Mouse (Mus musculus): ENCODE results near the gene Tcl1b5. TPM values are rescaled to one million over a fixed set of nuclear protein-coding genes. Genes with fewer than 3 reads are reported as not detected.
"Not testable (repeated sequence)": the region's sequence is repeated elsewhere in the genome, so short reads cannot be mapped to it uniquely, and the experiment has no call there.

Tcl1b5 gene
- not detected in 2 replicates for polyA plus RNA-seq (2015; fragmentation: Nextera tagmentation; extraction: Ambion mirVana)

GRCm38 (mm10) chr12:105176044-105176443 is at the start of gene Tcl1b5:
TSS of gene Tcl1b5 (plus strand) at chr12:105176344.
- H3K4me2 ChIP-seq (replicated peaks); H3K4me1 ChIP-seq (replicated peaks); H3K4me3 ChIP-seq (replicated peaks); H3K9me3 ChIP-seq; H3K27ac ChIP-seq; H3K27me3 ChIP-seq; H3K36me3 ChIP-seq; ATAC-seq; H3K9ac ChIP-seq (replicated peaks): not testable (repeated sequence)
- whole genome bisulfite sequencing = 75% methylated on average over 3 of the region's 3 CpGs

- Histone ChIP-seq H3K9ac (replicated peaks) (no peak overlapping the region), H3K27me3 (no peaks in the 10 kb centered on the region), H3K9me3 (no peaks in the 10 kb centered on the region), H3K27ac (no peak overlapping the region), H3K4me3 (replicated peaks) (no peak overlapping the region), H3K36me3 (no peaks in the 10 kb centered on the region), H3K4me1 (replicated peaks) (no peaks in the 10 kb centered on the region), H3K4me2 (replicated peaks) (no peak overlapping the region)
- WGBS = 34% methylated on average over 4 of the region's 4 CpGs
- no peak for ATAC-seq
These were observed 49.6 kb upstream of the Tcl1b5 start for GRCm38 (mm10) chr12:105126516-105126915.

- Histone ChIP-seq H3K27me3 (no peaks in the 10 kb centered on the region), H3K4me1 (replicated peaks) (no peaks in the 10 kb centered on the region), H3K4me3 (replicated peaks) (no peak overlapping the region), H3K27ac (no peak overlapping the region), H3K4me2 (replicated peaks) (no peak overlapping the region), H3K9ac (replicated peaks) (no peak overlapping the region), H3K36me3 (no peaks in the 10 kb centered on the region), H3K9me3 (no peaks in the 10 kb centered on the region)
- WGBS = 83% methylated on average over 2 of the region's 2 CpGs
- ATAC-seq = no peak
These were observed 48.5 kb upstream of the Tcl1b5 start for GRCm38 (mm10) chr12:105127607-105128006.

- not testable (repeated sequence) for H3K9ac ChIP-seq (replicated peaks); H3K36me3 ChIP-seq; H3K27ac ChIP-seq; H3K27me3 ChIP-seq; H3K9me3 ChIP-seq; H3K4me3 ChIP-seq (replicated peaks); H3K4me1 ChIP-seq (replicated peaks); ATAC-seq; H3K4me2 ChIP-seq (replicated peaks)
- WGBS = 70% methylated on average over 3 of the region's 3 CpGs
These were observed 46.5 kb upstream of the Tcl1b5 start for GRCm38 (mm10) chr12:105129494-105130205.

GRCm38 (mm10) chr12:105134167-105134566 is 42.0 kb upstream of the Tcl1b5 start:
- not testable (repeated sequence) for H3K9me3 ChIP-seq; H3K27me3 ChIP-seq; H3K4me1 ChIP-seq (replicated peaks); ATAC-seq; H3K36me3 ChIP-seq; H3K9ac ChIP-seq (replicated peaks); H3K4me2 ChIP-seq (replicated peaks); H3K27ac ChIP-seq; H3K4me3 ChIP-seq (replicated peaks)
- 67% methylated on average over 2 of the region's 2 CpGs for WGBS

GRCm38 (mm10) chr12:105134826-105135225 is 41.3 kb upstream of the Tcl1b5 start:
- WGBS = 92% methylated on average over 4 of the region's 4 CpGs
- H3K4me2 ChIP-seq (replicated peaks); ATAC-seq; H3K27ac ChIP-seq; H3K36me3 ChIP-seq; H3K27me3 ChIP-seq; H3K4me3 ChIP-seq (replicated peaks); H3K4me1 ChIP-seq (replicated peaks); H3K9me3 ChIP-seq; H3K9ac ChIP-seq (replicated peaks): not testable (repeated sequence)

- H3K27me3 ChIP-seq; H3K4me2 ChIP-seq (replicated peaks); H3K27ac ChIP-seq; H3K36me3 ChIP-seq; H3K4me3 ChIP-seq (replicated peaks); H3K9me3 ChIP-seq; H3K9ac ChIP-seq (replicated peaks); ATAC-seq; H3K4me1 ChIP-seq (replicated peaks): not testable (repeated sequence)
- WGBS = 90% methylated on average over 1 of the region's 1 CpGs
These were observed 38.4 kb upstream of the Tcl1b5 start for GRCm38 (mm10) chr12:105137729-105138128.

GRCm38 (mm10) chr12:105143096-105143495 is 33.0 kb upstream of the Tcl1b5 start:
- Histone ChIP-seq H3K4me1 (replicated peaks) (no peaks in the 10 kb centered on the region), H3K36me3 (no peaks in the 10 kb centered on the region), H3K9me3 (peaks cover 3% of the 10 kb centered on the region; the same call in 1 of the 2 replicates), H3K27ac (no peak overlapping the region), H3K9ac (replicated peaks) (no peak overlapping the region), H3K4me2 (replicated peaks) (no peak overlapping the region), H3K4me3 (replicated peaks) (no peak overlapping the region), H3K27me3 (no peaks in the 10 kb centered on the region)
- 94% methylated on average over 3 of the region's 3 CpGs for WGBS
- ATAC-seq = no peak

- not testable (repeated sequence) for ATAC-seq; H3K4me2 ChIP-seq (replicated peaks); H3K9ac ChIP-seq (replicated peaks); H3K27me3 ChIP-seq; H3K27ac ChIP-seq; H3K4me1 ChIP-seq (replicated peaks); H3K9me3 ChIP-seq; H3K36me3 ChIP-seq; H3K4me3 ChIP-seq (replicated peaks)
- WGBS = 47% methylated on average over 1 of the region's 1 CpGs
These were observed 31.2 kb upstream of the Tcl1b5 start for GRCm38 (mm10) chr12:105144928-105145327.

- H3K36me3 ChIP-seq = no peaks in the 10 kb centered on the region
- WGBS = 80% methylated on average over 3 of the region's 3 CpGs
- no peak within 1 kb of the TSS for H3K9ac ChIP-seq (replicated peaks)
These were observed 30.4 kb upstream of the Tcl1b5 start, which contains the start of gene Tcl1b2 for GRCm38 (mm10) chr12:105145714-105146113. TSS of gene Tcl1b2 (plus strand) at chr12:105146014.

GRCm38 (mm10) chr12:105155286-105155685 is 20.9 kb upstream of the Tcl1b5 start:
- 89% methylated on average over 4 of the region's 4 CpGs for WGBS
- H3K36me3 ChIP-seq; H3K4me3 ChIP-seq (replicated peaks); H3K27me3 ChIP-seq; H3K27ac ChIP-seq; H3K4me1 ChIP-seq (replicated peaks); H3K9me3 ChIP-seq; H3K9ac ChIP-seq (replicated peaks); ATAC-seq; H3K4me2 ChIP-seq (replicated peaks): not testable (repeated sequence)

More at GRCm38 (mm10) chr12:105145714-105146113, 30.4 kb upstream of the Tcl1b5 start, which contains the start of gene Tcl1b2:
- H3K27ac ChIP-seq = no peak within 1 kb of the TSS
- H3K4me1 ChIP-seq (replicated peaks) = no peaks in the 10 kb centered on the region
- H3K27me3 ChIP-seq = no peaks in the 10 kb centered on the region
- no peak for ATAC-seq
- H3K9me3 ChIP-seq = peaks cover under 1% of the 10 kb centered on the region; the same call in 1 of the 2 replicates
- no peak within 1 kb of the TSS for H3K4me2 ChIP-seq (replicated peaks)
- H3K4me3 ChIP-seq (replicated peaks) = no peak within 1 kb of the TSS

- no peaks in the 10 kb centered on the region for H3K4me1 ChIP-seq (replicated peaks)
- no peak for ATAC-seq
- no peaks in the 10 kb centered on the region for H3K36me3 ChIP-seq
- H3K9me3 ChIP-seq = no peaks in the 10 kb centered on the region
- H3K4me2 ChIP-seq (replicated peaks) = no peak overlapping the region
- no peak overlapping the region for H3K9ac ChIP-seq (replicated peaks)
- no peaks in the 10 kb centered on the region for H3K27me3 ChIP-seq
- H3K27ac ChIP-seq = no peak overlapping the region
- no peak overlapping the region for H3K4me3 ChIP-seq (replicated peaks)
- 81% methylated on average over 6 of the region's 6 CpGs for WGBS
These were observed 17.3 kb upstream of the Tcl1b5 start for GRCm38 (mm10) chr12:105158842-105159241.

GRCm38 (mm10) chr12:105159390-105159789 is 16.8 kb upstream of the Tcl1b5 start, which contains the start of gene Tcl1b1:
TSS of gene Tcl1b1 (plus strand) at chr12:105159690.
- no peaks in the 10 kb centered on the region for H3K36me3 ChIP-seq
- no peak within 1 kb of the TSS for H3K4me2 ChIP-seq (replicated peaks)
- WGBS = 83% methylated on average over 4 of the region's 4 CpGs
- H3K9ac ChIP-seq (replicated peaks) = no peak within 1 kb of the TSS
- no peaks in the 10 kb centered on the region for H3K9me3 ChIP-seq
- ATAC-seq = no peak
- H3K4me3 ChIP-seq (replicated peaks) = no peak within 1 kb of the TSS
- H3K27ac ChIP-seq = no peak within 1 kb of the TSS
- no peaks in the 10 kb centered on the region for H3K27me3 ChIP-seq
- H3K4me1 ChIP-seq (replicated peaks) = no peaks in the 10 kb centered on the region
